Mouse (Mus musculus) intestine, embryonic 15.5 days (tissue): ENCODE data around the gene Zrsr2. TPM values are rescaled to one million over a fixed set of nuclear protein-coding genes. Genes with fewer than 3 reads are reported as not detected.

ENCODE experiments used
- ATAC-seq: fragments of 200-750 bp; cut with Nextera tagmentation; 2 replicates; pipeline ENCODE4 v1.8.0; 2017; ENCODE audit warnings: moderate TSS enrichment, moderate library complexity
- H3K27ac ChIP-seq: fragments of 300-500 bp; sonication (generic); 2 replicates; pipeline ENCODE4 v1.5.1; 2015; ENCODE audit warnings: mild to moderate bottlenecking, inconsistent platforms
- H3K27me3 ChIP-seq: fragments of 300-500 bp; sonication (generic); replicated peaks from 2 replicates; pipeline ENCODE4 v1.6.1; 2015; ENCODE audit warnings: inconsistent platforms
- H3K36me3 ChIP-seq: fragments of 300-500 bp; sonication (generic); 2 replicates; pipeline ENCODE4 v1.6.1; 2015; ENCODE audit warnings: inconsistent platforms
- H3K4me1 ChIP-seq: fragments of 300-500 bp; sonication (generic); replicated peaks from 2 replicates; pipeline ENCODE4 v1.6.1; 2015; ENCODE audit warnings: inconsistent platforms
- H3K4me2 ChIP-seq: fragments of 300-500 bp; sonication (generic); replicated peaks from 2 replicates; pipeline ENCODE4 v1.6.1; 2015; ENCODE audit warnings: mild to moderate bottlenecking, inconsistent platforms
- H3K4me3 ChIP-seq: fragments of 300-500 bp; sonication (generic); replicated peaks from 2 replicates; pipeline ENCODE4 v1.5.1; 2015; ENCODE audit warnings: inconsistent platforms
- H3K9ac ChIP-seq: fragments of 300-500 bp; sonication (generic); 2 replicates; pipeline ENCODE4 v1.6.1; 2015; ENCODE audit warnings: inconsistent platforms
- H3K9me3 ChIP-seq: fragments of 300-500 bp; sonication (generic); 2 replicates; pipeline ENCODE4 v1.6.1; 2016; ENCODE audit warnings: inconsistent platforms
- WGBS: fragments of 180-500 bp; shearing (Covaris S2); methylation state at CpG from one replicate; pipeline ENCODE4 v1.1.7; 2015; 5-methylcytosine and 5-hydroxymethylcytosine counted together
- polyA plus RNA-seq: library from polyadenylated mRNA; unstranded; fragments of >200 nt; fragmentation: Nextera tagmentation; extraction: Ambion mirVana; gene quantifications from 2 replicates; pipeline ENCODE4 v1.2.1, GENCODE M21; 2015

Gene Zrsr2
- polyA plus RNA-seq, result 48.4 and 56.2 TPM in 2 replicates

GRCm38 (mm10) chrX:163958467-163958875, at the start of gene Zrsr2:
Zrsr2 (minus strand) TSS chrX:163958661.
- peak within 1 kb of the TSS; percentile 79 for H3K9ac ChIP-seq
- peak; percentile 97 for ATAC-seq
- H3K4me1 ChIP-seq, result no peaks in the 10 kb centered on the region
- H3K4me3 ChIP-seq, result peak within 1 kb of the TSS; percentile 61
- 20% methylated on average over 29 of the region's 29 CpGs for WGBS
- no peaks in the 10 kb centered on the region for H3K36me3 ChIP-seq
- peak within 1 kb of the TSS; percentile 97 for H3K27ac ChIP-seq
- no peaks in the 10 kb centered on the region for H3K9me3 ChIP-seq
- no peaks in the 10 kb centered on the region for H3K27me3 ChIP-seq
- peak within 1 kb of the TSS; percentile 55 for H3K4me2 ChIP-seq

GRCm38 (mm10) chrX:164004809-164005208, 46.3 kb upstream of the Zrsr2 start:
- H3K27ac ChIP-seq, result no peak overlapping the region

GRCm38 (mm10) chrX:163999848-164000247, 41.4 kb upstream of the Zrsr2 start:
- H3K36me3 ChIP-seq, result no peaks in the 10 kb centered on the region
- no peak for ATAC-seq
- no peaks in the 10 kb centered on the region for H3K9me3 ChIP-seq
- no peaks in the 10 kb centered on the region for H3K27me3 ChIP-seq
- no peak overlapping the region for H3K4me3 ChIP-seq
- no peaks in the 10 kb centered on the region for H3K4me1 ChIP-seq
- H3K27ac ChIP-seq, result no peak overlapping the region
- H3K9ac ChIP-seq, result no peak overlapping the region
- WGBS, result 81% methylated on average over 1 of the region's 1 CpGs
- H3K4me2 ChIP-seq, result no peak overlapping the region

More at GRCm38 (mm10) chrX:164004809-164005208, 46.3 kb upstream of the Zrsr2 start:
- H3K27me3 ChIP-seq, result no peaks in the 10 kb centered on the region
- no peaks in the 10 kb centered on the region for H3K9me3 ChIP-seq
- H3K4me1 ChIP-seq, result no peaks in the 10 kb centered on the region
- no peak overlapping the region for H3K4me3 ChIP-seq
- no peak overlapping the region for H3K9ac ChIP-seq
- H3K36me3 ChIP-seq, result no peaks in the 10 kb centered on the region
- no peak overlapping the region for H3K4me2 ChIP-seq
- ATAC-seq, result peak; percentile 23; the same call in 1 of the 2 replicates
- WGBS, result 20% methylated on average over 2 of the region's 2 CpGs

GRCm38 (mm10) chrX:163996754-163997153, 38.3 kb upstream of the Zrsr2 start:
- no peak for ATAC-seq
- 88% methylated on average over 3 of the region's 3 CpGs for WGBS
- no peak overlapping the region for H3K4me2 ChIP-seq

GRCm38 (mm10) chrX:163987718-163988374, 29.4 kb upstream of the Zrsr2 start:
- no peaks in the 10 kb centered on the region for H3K4me1 ChIP-seq
- H3K4me3 ChIP-seq, result no peak overlapping the region
- no peaks in the 10 kb centered on the region for H3K27me3 ChIP-seq
- 69% methylated on average over 3 of the region's 3 CpGs for WGBS
- H3K4me2 ChIP-seq, result no peak overlapping the region
- ATAC-seq, result no peak
- no peaks in the 10 kb centered on the region for H3K9me3 ChIP-seq
- H3K27ac ChIP-seq, result no peak overlapping the region
- no peaks in the 10 kb centered on the region for H3K36me3 ChIP-seq
- no peak overlapping the region for H3K9ac ChIP-seq

More at GRCm38 (mm10) chrX:163996754-163997153, 38.3 kb upstream of the Zrsr2 start:
- Histone ChIP-seq H3K4me3 (no peak overlapping the region), H3K9me3 (no peaks in the 10 kb centered on the region), H3K36me3 (no peaks in the 10 kb centered on the region), H3K27ac (no peak overlapping the region), H3K9ac (no peak overlapping the region), H3K27me3 (no peaks in the 10 kb centered on the region), H3K4me1 (no peaks in the 10 kb centered on the region)

- no peak overlapping the region for H3K9ac ChIP-seq
- 70% methylated on average over 6 of the region's 6 CpGs for WGBS
- H3K4me3 ChIP-seq, result no peak overlapping the region
- no peaks in the 10 kb centered on the region for H3K27me3 ChIP-seq
- no peak overlapping the region for H3K4me2 ChIP-seq
- H3K27ac ChIP-seq, result no peak overlapping the region
- H3K4me1 ChIP-seq, result no peaks in the 10 kb centered on the region
- H3K9me3 ChIP-seq, result no peaks in the 10 kb centered on the region
- ATAC-seq, result no peak
- H3K36me3 ChIP-seq, result no peaks in the 10 kb centered on the region
These were observed 23.7 kb upstream of the Zrsr2 start for GRCm38 (mm10) chrX:163982129-163982528.

GRCm38 (mm10) chrX:163981500-163981899, 23.0 kb upstream of the Zrsr2 start:
- no peak overlapping the region for H3K4me2 ChIP-seq
- no peak overlapping the region for H3K9ac ChIP-seq
- H3K27ac ChIP-seq, result no peak overlapping the region
- no peak overlapping the region for H3K4me3 ChIP-seq
- H3K4me1 ChIP-seq, result no peaks in the 10 kb centered on the region
- no peaks in the 10 kb centered on the region for H3K9me3 ChIP-seq
- ATAC-seq, result no peak
- H3K27me3 ChIP-seq, result no peaks in the 10 kb centered on the region
- 49% methylated on average over 4 of the region's 4 CpGs for WGBS
- no peaks in the 10 kb centered on the region for H3K36me3 ChIP-seq

- no peak overlapping the region for H3K4me3 ChIP-seq
- no peak overlapping the region for H3K9ac ChIP-seq
- H3K27me3 ChIP-seq, result no peaks in the 10 kb centered on the region
- H3K4me2 ChIP-seq, result no peak overlapping the region
- H3K9me3 ChIP-seq, result no peaks in the 10 kb centered on the region
- no peak for ATAC-seq
- no peaks in the 10 kb centered on the region for H3K4me1 ChIP-seq
- no peaks in the 10 kb centered on the region for H3K36me3 ChIP-seq
- WGBS, result 85% methylated on average over 1 of the region's 1 CpGs
- no peak overlapping the region for H3K27ac ChIP-seq
These were observed 22.6 kb upstream of the Zrsr2 start for GRCm38 (mm10) chrX:163981092-163981491.

- peak overlapping the region; percentile 55 for H3K4me2 ChIP-seq
- H3K9me3 ChIP-seq, result no peaks in the 10 kb centered on the region
- H3K27ac ChIP-seq, result peak overlapping the region; percentile 97
- H3K27me3 ChIP-seq, result no peaks in the 10 kb centered on the region
- no peaks in the 10 kb centered on the region for H3K36me3 ChIP-seq
- H3K4me3 ChIP-seq, result peak overlapping the region; percentile 61
- no peaks in the 10 kb centered on the region for H3K4me1 ChIP-seq
- peak overlapping the region; percentile 79 for H3K9ac ChIP-seq
- ATAC-seq, result peak; percentile 96
- WGBS, result 12% methylated on average over 42 of the region's 67 CpGs
These were observed 526 bp downstream of the Zrsr2 start for GRCm38 (mm10) chrX:163957803-163958466.

GRCm38 (mm10) chrX:163957381-163957780, 1.1 kb downstream of the Zrsr2 start:
- peak overlapping the region; percentile 79 for H3K9ac ChIP-seq
- peak overlapping the region; percentile 97 for H3K27ac ChIP-seq
- no peaks in the 10 kb centered on the region for H3K27me3 ChIP-seq
- H3K9me3 ChIP-seq, result no peaks in the 10 kb centered on the region
- H3K36me3 ChIP-seq, result no peaks in the 10 kb centered on the region
- WGBS, result 32% methylated on average over 12 of the region's 12 CpGs
- no peaks in the 10 kb centered on the region for H3K4me1 ChIP-seq
- peak overlapping the region; percentile 55 for H3K4me2 ChIP-seq
- H3K4me3 ChIP-seq, result peak overlapping the region; percentile 61
- ATAC-seq, result no peak; the same call in 1 of the 2 replicates

- H3K27me3 ChIP-seq, result no peaks in the 10 kb centered on the region
- H3K9me3 ChIP-seq, result no peaks in the 10 kb centered on the region
- 55% methylated on average over 1 of the region's 1 CpGs for WGBS
- H3K4me1 ChIP-seq, result no peaks in the 10 kb centered on the region
- H3K4me3 ChIP-seq, result no peak overlapping the region
- H3K36me3 ChIP-seq, result no peaks in the 10 kb centered on the region
- H3K27ac ChIP-seq, result no peak overlapping the region
- no peak overlapping the region for H3K4me2 ChIP-seq
- no peak for ATAC-seq
- H3K9ac ChIP-seq, result no peak overlapping the region
These were observed 6.8 kb downstream of the Zrsr2 start for GRCm38 (mm10) chrX:163951618-163952017.

- Histone ChIP-seq H3K9me3 (no peaks in the 10 kb centered on the region), H3K4me3 (no peak overlapping the region), H3K27me3 (no peaks in the 10 kb centered on the region), H3K27ac (no peak overlapping the region), H3K4me1 (no peaks in the 10 kb centered on the region), H3K36me3 (no peaks in the 10 kb centered on the region), H3K9ac (no peak overlapping the region), H3K4me2 (no peak overlapping the region)
- ATAC-seq, result no peak
- WGBS, result 89% methylated on average over 3 of the region's 3 CpGs
These were observed 14.1 kb downstream of the Zrsr2 start for GRCm38 (mm10) chrX:163944381-163944780.
